Mouse (Mus musculus) ovary, postnatal 36 days (tissue): Measurements from ENCODE around the gene Pdha1.
A peak's percentile ranks its signal among the peaks of the same experiment; 100 is the strongest.

ENCODE experiments used
- DNase-seq: peaks from one replicate; pipeline ENCODE4 v3.0.0; 2022; ENCODE audit warnings: low spot score, mixed read lengths

Gene Pdha1

DNA sequence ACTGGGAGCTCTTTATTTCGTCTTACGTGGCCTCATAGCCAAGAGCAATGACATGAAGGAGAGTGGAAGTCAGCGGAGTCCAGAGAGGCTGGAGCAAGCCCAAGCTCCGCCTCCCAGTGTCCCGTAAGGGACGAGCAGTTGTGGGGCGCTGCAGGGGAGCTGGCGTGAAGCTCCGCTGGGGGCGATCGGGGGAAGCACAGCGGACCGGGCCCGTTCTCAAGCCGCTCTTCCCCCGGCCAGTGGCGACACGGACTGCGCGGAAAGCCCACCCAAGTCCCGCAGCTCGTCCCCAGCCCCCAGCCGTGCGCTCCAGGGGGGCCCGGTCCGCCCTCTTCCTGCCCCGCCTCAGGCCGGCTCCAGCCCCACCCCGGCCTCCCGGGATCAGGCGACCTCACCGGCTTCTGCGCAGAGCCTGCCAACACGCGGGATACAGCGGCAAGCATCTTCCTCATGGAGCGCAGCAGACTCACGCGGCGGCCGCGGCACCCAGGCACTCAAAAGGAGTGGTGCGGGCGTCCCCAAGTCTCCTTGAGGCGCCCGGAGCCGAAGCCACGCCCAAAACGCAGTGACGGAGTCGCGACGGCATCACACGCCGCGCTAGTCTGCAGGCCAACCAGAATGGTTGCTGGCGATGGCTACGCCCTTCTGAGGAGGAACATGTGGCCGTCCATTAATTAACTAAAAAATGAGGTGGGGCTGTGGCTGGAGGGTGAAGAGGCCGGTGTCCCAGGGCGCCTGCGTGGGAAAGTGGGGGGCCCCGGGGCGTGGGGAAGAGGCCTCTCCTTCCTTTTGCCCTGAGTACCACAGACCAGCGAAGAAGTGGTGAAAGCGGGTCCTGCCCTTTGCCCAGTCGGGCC, at the start of gene Pdha1:
Gene Pdha1 (minus strand): TSS at position 553 of the 857 bp plus-strand sequence.
- peak; percentile 81 for DNase-seq

DNA sequence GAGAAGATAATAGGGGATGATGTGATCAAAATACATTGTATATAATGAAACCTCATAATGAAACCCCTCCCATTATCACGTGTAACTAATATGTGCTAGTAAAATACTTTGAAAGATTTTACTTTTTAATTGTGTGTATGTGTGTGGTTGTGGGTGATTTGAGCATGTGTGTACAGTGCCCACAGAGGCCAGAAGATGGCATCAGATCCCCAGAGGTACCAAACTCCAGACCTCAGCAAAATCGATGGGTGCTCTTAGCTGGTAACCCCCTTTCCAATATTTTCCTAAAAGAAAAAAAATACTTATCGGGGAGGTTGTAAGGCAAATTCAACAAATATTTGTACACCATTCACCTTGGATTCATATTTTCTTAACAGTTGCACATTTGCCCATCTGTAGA, 40.8 kb upstream of the Pdha1 start:
- no peak for DNase-seq

DNA sequence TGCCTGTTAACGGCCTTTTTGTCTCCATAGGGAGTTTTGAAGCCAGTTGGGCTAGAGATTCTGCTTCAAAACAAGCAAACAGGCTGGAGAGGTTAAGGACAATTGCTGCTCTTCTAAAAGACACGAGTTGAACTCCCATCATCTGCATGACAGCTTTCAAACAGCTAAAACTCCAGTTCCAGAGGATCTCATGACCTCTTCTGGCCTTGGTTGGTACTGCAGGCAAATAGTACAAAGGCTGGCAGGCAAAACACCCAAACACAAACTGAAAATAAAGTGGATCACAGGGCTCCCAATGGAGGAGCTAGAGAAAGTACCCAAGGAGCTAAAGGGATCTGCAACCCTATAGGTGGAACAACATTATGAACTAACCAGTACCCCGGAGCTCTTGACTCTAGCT, 31.9 kb upstream of the Pdha1 start:
- DNase-seq: peak; percentile 14

DNA sequence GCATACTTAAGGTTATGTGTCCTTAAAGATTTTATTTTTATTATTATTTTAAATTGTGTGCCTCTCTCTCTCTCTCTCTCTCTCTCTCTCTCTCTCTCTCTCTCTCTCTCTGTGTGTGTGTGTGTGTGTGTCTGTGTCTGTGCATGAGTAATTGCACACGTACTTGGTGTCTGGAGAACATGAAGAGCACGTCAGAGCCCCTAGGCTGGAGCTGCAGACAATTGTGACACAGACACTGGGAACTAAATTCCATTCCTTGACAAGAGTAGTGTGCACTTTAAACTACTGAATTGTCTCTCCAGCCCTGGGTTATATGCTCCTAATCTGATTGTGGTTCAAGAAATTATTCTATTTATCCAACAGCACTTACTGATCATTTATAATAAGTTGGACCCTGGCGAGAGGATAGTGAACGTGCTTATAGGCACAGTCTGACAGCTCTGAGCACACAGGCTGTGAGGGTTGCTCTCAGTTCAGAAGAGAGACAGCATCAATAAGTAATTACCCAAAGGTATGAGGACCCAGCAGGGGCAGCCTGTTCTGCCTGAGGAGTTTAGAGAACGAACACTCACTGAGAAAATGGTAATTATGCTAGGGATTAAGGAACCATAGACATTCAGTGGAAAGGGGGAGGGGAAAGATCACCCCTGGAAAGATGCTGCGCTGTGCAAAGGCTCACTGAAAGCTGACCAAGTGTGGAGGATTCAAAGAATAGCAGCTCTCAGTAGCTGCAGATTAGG, 28.2 kb upstream of the Pdha1 start:
- DNase-seq: no peak

DNA sequence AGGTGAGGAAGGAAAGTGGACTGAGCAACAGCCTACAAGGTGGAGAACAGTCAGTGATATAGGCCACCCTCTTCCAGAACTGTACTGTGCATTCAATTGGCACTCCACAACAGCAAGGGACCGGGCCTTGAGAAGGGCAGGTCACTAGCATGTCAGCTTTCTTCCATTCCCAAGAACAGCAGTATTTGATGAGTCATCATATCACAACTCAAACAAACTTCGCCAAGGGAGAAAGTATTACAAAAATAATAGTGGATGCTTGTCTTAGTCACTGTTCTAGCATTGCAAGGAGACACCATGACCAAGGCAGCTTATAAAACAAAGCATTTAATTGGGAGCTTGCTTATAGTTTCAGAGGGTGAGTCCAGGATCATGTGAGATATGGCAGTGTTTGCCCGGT, 26.0 kb upstream of the Pdha1 start:
- DNase-seq: no peak

DNA sequence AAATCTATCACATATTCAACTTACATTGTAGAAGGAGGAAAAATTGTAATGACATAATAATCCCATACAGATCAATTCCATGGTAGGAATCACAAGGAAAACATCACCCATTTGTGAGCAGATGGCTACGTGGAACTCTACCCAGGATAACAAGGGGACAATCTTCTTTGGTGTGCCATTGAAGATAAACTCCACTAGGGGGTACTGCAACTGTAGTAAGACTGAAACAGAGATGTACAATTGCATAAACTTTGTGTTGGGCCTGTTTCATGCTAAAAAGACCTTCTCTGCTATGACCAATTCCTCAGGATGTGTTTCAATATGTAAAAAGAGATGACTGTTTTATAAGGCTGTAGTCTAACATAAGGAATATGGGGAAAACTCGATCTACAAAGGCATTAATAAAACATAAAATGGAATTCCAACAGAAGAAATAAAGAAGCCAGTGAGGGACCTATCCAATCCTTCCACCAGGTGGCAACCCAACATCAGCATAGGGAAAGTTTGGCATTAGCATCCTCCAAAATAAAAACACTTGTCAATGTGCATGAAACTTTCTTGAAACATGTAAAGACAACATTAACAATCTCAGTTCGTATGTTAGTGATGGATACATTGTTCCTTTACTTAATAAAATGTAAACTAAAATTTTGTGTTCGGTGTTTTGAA, 15.1 kb upstream of the Pdha1 start:
- no peak for DNase-seq

DNA sequence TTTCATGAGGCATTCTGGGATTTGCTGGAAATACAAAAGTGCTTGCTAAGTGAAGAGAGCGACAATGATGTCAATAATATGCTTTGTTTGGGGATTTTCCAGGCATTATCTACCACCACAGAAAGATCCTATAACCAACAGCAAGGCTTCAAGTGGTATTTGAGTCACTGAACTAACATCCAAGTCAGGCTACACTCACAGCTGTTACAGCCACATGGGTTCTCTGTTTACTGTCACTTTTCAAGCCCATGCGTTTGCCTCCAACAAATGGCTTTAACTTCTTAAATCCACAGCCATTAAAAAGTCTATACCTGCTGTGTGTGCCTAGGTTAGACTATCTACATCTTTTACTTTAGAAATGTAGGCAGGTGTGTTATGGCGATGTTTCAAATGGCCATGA, 10.6 kb upstream of the Pdha1 start:
- DNase-seq: no peak

DNA sequence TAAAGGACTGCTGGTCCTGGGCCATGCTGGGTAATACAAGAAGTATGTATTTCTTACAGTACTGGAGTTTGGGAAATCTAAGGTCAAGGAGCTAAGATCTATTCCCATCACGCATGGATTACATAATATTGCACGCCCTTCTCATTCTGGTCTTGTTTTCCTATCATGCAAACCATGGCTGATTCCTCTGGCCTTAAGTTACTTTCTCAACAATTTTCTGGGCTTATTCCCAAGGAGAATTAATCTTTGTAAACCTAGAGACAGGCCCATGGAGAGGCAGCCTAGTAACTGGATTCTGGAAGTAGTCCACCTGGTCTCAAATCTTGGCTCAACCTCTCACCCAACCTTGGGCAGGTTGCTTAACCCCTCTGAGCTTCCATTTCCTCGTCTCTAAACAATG, 9.2 kb upstream of the Pdha1 start:
- no peak for DNase-seq

DNA sequence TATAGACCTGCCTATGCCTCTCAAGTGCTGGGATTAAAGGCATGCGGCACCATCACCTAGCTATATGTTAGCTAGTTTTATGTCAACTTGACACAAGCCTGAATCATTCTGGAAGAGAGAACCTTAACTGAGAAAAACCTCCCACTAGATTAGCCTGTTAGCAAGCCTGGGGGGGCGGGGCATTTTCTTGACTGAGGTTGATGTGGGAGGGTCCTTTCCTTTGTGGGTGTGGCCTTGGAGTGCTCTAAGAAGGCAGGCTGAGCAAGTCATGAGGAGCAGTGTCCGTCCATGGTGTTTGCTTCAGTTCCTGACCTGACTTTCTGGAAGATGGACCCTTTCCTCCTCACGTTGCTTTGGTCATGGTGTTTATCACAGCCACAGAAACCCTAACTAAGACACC, 8.6 kb upstream of the Pdha1 start:
- DNase-seq: no peak

DNA sequence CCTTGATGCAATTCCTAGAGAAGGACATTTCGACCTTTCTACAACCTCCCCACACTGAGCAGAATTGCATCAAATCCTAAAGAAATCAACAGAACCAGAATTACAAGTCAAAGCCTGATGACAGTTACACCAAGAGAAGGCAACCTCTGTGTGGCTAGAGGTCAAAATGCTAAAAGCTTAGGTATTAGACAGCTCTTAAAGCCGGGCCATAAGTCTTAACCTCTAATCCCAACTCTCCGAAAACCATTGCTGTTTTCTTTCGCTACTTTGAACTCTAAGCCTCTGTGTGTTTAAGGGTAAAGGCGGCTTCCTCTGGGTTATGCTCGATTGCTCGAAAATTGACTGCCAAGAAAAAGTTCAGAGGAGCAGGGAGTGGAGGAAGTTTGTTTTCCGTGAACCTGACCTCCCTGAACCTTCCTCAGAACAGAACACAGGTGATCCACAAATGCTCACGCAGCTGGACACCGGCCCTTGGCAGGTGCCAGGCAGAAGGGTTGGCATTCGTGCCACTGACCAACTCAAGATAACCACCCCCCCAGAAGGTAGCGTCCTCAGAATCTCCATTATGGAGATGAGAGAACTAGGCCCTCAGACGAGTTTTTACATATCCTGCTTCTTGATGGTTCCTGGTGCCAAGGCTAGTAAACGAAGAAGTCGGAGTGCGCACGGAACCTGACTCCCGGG, 894 bp downstream of the Pdha1 start:
- no peak for DNase-seq

DNA sequence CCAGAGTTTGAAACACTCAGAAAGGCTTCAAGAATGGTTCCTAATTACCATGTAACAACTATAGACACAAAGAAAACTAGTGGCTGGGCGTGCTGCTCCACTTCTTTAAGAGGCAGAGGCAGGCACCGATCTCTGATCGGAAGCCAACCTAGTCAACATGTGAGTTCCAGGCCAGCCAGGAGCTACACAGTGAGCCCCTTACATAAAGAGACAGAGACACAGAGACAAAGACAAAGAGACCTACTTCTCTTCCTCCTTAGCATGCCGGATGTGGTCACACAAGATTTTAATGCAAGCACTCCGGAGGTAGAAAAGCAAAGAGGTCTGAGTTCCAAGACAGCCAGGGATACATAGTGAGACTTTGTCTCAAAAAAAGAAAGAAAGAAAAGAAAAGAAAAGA, 2.1 kb downstream of the Pdha1 start:
- DNase-seq: no peak

DNA sequence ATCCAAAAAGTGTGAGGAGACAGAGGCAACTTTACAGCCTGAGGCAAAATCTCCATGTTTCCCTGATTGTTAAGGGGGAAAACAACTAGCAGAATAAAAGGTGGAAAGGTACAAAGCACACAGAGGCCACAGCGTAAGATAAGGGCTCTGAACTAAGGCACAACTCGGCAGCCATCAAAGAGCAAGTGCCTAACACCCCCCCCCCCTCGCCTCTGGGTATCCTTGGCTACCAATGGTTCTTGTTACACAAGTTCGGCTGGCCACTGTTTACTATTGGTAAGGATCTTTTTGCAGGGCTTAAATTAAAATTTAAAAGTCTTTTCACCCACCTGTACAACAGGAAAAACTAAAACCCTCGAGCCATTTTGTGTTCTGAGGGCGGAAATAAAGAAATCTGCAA, 2.5 kb downstream of the Pdha1 start:
- no peak for DNase-seq

DNA sequence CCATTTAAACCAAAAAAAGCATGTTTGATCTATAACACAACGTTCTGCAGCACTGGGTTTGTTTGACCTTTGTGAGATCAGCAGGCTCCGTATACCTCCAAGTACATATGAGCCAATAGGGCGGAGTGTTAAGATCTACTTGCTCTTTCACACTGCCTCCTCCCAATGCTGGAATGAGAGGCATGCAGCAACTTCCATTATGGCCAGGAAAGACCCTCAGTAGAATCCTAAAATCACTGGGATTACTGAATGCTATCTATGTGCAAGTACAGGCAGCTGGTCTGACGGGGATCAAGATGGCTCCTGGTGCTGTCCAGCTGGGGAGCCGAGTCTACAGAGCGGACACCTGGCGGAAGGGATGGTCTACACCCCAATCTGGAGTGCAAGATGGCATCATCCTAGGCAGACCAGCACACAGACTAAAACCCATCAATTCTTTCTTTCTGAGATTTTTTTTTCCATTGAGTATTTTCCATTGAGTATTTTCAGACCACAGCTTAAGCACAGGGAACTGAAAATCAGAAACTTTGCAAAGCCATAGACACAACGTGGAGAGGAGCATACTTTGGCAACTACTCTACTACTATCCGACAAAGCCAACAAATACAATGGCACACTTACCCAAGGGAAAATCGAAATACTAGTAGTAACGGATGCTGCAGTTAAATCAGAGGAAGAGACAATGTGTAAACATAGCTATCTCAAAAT, 3.9 kb downstream of the Pdha1 start:
- DNase-seq: no peak

DNA sequence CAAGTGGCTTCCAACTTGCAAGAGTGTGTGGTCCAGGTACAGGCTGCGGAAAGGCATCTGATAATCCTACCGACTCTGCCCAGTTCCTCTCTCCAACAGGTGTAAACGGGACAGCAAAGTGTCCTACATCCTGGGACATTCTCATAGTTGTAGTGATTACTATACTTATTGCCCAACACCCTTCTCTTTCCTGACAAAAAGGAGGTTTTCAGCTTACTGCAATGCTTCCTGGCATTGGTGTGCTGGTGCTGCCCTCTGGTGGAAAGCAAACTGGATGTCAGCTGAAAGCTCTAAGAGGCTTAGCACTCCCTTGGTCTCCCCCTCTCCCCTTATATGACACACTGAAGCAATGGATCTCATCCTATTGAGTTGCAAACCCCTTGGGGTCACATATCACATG, 21.6 kb downstream of the Pdha1 start:
- peak; percentile 30 for DNase-seq

DNA sequence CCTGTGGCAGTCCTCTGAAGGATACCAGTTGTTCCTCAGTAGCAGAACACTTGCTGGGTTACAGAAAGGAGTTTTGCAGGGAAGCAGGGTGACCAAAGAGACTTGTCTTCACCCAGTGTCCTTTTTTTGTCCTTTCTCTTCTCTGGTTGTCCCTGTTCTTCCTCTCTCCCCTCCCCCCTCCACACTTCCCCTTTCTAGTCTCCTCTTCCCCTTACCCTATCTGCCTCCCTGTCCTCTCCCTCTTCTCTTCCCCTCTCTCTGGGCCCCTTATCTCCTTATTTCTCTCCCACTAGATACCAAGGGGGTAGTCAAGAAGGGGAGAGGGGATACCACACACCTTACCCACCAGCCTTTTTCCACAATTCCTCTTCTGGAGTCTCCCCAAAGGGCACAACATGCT, 22.1 kb downstream of the Pdha1 start:
- no peak for DNase-seq

DNA sequence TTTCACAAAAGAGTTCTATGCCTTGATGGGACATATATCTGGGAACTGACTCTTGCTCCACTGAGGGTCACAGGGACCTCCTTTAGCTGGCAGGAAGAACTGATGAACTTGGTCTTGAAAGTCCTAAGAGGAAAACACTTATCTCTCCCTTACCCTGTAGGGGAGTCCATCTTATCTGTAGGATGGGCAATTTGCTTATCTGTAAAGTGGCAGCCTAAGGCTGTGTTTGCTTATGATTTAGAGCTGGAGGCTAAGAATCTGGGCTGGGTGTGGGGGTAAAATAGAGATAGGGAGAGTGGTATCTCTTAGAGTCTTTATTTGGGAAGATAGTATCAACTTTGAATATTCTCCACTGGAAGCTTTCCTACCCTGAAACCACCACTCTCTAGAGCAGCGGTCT, 24.4 kb downstream of the Pdha1 start:
- no peak for DNase-seq

DNA sequence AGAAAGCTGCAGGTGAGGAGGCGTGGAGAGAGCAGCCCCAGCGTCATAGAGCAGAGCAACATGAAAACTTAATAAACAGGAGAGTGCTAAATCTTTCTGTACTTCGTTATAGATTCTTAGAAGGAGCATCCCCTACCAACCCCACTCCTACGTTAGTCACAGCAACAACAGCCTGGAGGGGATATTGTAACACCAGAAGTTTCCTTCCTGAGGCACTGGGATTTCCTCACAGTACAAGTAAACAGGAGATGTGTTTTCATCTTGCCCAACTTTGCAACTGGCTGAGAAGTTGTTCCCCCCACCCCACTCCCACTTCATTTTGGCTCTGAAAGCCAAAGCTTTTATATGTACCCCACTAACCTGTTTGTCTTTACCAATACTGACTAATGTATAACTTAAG, 30.4 kb downstream of the Pdha1 start:
- no peak for DNase-seq

DNA sequence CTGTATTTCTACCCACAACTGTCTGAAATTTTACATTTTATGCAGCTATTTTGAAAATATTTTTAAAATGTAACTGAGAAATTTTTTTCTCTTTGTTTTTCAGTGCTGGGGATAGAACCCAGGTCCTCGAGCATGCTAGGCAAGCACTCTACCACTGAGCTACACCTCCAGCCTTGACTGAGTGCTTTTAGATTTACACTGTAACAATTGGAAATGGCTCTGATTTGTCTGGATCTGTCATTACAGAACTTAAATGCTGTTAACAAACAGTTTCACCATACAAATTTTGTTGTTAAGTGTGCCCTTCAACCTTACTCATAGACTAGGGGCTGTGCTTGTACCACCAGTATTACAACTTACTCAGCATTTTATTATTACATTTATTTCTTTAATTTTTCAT, 46.2 kb downstream of the Pdha1 start:
- no peak for DNase-seq
